Mouse (Mus musculus) neutrophil, adult 5-6 weeks (primary cell): ENCODE results near the gene Zfp784. TPM values are rescaled to one million over a fixed set of nuclear protein-coding genes. Genes with fewer than 3 reads are reported as not detected.

ENCODE experiments used
- ATAC-seq: fragments of 151-379, 151-347 bp; 2 replicates; pipeline ENCODE4 v1.8.0; 2017; ENCODE audit warnings: mild to moderate bottlenecking, moderate TSS enrichment; ENCODE audit not compliant: insufficient number of reproducible peaks, poor library complexity, low FRiP score, severe bottlenecking; ENCODE audit errors: extremely low read depth
- total RNA-seq: library from RNA; stranded (forward); fragments of 200-1000 nt; gene quantifications from 2 replicates; pipeline ENCODE4 v1.2.3, GENCODE M21; 2017

The Zfp784 gene
- total RNA-seq, 1 experiment from 2014 or later, result 2.9 TPM

GRCm38 (mm10) chr7:5060239-5060731 lies 22.0 kb upstream of the Zfp784 start:
- peak; percentile 34; the same call in 1 of the 2 replicates for ATAC-seq

- ATAC-seq, result no peak
These were observed 21.2 kb upstream of the Zfp784 start for GRCm38 (mm10) chr7:5059421-5059820.

GRCm38 (mm10) chr7:5058631-5059030 lies 20.4 kb upstream of the Zfp784 start:
- no peak for ATAC-seq

- no peak for ATAC-seq
These were observed 19.6 kb upstream of the Zfp784 start for GRCm38 (mm10) chr7:5057804-5058203.

- no peak for ATAC-seq
These were observed 19.1 kb upstream of the Zfp784 start for GRCm38 (mm10) chr7:5057381-5057780.

GRCm38 (mm10) chr7:5056651-5057263 lies 18.5 kb upstream of the Zfp784 start:
- ATAC-seq, result no peak

GRCm38 (mm10) chr7:5053456-5054179 lies 15.4 kb upstream of the Zfp784 start:
- no peak for ATAC-seq

GRCm38 (mm10) chr7:5052931-5053343 lies 14.7 kb upstream of the Zfp784 start:
- no peak for ATAC-seq

- no peak for ATAC-seq
These were observed 14.2 kb upstream of the Zfp784 start for GRCm38 (mm10) chr7:5052438-5052837.

- peak; percentile 20 for ATAC-seq
These were observed 13.2 kb upstream of the Zfp784 start, which contains the start of gene Zfp580 for GRCm38 (mm10) chr7:5051193-5052192. TSS of gene Zfp580 (plus strand) at chr7:5051538.

GRCm38 (mm10) chr7:5047313-5047712 lies 9.1 kb upstream of the Zfp784 start:
- ATAC-seq, result peak; percentile 55

GRCm38 (mm10) chr7:5046112-5046511 lies 7.9 kb upstream of the Zfp784 start:
- peak; percentile 31; the same call in 1 of the 2 replicates for ATAC-seq

- ATAC-seq, result no peak
These were observed 6.7 kb upstream of the Zfp784 start for GRCm38 (mm10) chr7:5044981-5045380.

GRCm38 (mm10) chr7:5038940-5039339 lies 694 bp upstream of the Zfp784 start:
- no peak for ATAC-seq

GRCm38 (mm10) chr7:5037467-5037866 lies 779 bp downstream of the Zfp784 start:
- no peak for ATAC-seq

- no peak for ATAC-seq
These were observed 1.2 kb downstream of the Zfp784 start for GRCm38 (mm10) chr7:5037026-5037425.

GRCm38 (mm10) chr7:5036136-5036535 lies 2.1 kb downstream of the Zfp784 start:
- no peak for ATAC-seq

- ATAC-seq, result no peak
These were observed 2.6 kb downstream of the Zfp784 start for GRCm38 (mm10) chr7:5035628-5036027.

- ATAC-seq, result no peak
These were observed 4.4 kb downstream of the Zfp784 start, which contains the start of gene 4632433K11Rik for GRCm38 (mm10) chr7:5033818-5034217. TSS of gene 4632433K11Rik (plus strand) at chr7:5034118.
